Mouse (Mus musculus): Measurements from ENCODE around the gene Cntrob.

Gene Cntrob

DNA sequence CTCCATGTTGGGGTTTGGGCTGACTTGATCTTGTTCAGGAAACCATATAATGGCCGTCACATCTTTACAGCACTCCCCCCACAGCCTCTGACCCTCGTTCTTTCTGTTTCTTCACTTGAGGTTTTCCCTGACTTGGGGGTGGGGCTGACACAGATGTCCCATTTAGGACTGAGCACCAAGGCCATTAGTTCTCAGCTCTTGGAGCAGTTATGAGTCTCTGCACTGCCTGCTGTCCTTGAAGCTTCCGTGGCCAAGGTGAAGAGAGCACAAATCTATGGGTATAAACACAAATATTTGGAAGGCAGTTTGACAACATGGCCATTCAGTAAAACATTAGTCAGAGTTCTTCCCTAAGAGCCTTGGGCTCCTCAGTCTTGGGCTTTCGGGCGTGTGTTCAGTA lies 73.5 kb downstream of the Cntrob start:
- no peak for DNase-seq (ENCODE audit: low read depth, low spot score)

All from A20 (cell line).